Mouse (Mus musculus): Measurements from ENCODE around the gene Atp6v1c2. TPM values are rescaled to one million over a fixed set of nuclear protein-coding genes. Genes with fewer than 3 reads are reported as not detected.

Atp6v1c2 gene
- polyA plus RNA-seq, 1 experiment from 2014 or later: 0.36 TPM

- H3K36me3 ChIP-seq: no peaks in the 10 kb centered on the region
- WGBS: 88% methylated on average over 5 of the region's 5 CpGs
Measured at GRCm38 (mm10) chr12:17316096-17316495, 13.1 kb downstream of the Atp6v1c2 start.

GRCm38 (mm10) chr12:17310852-17311839, 18.0 kb downstream of the Atp6v1c2 start:
- Histone ChIP-seq H3K4me3 (no peak overlapping the region), H3K4me1 (no peaks in the 10 kb centered on the region), H3K27ac (no peak overlapping the region), H3K36me3 (no peaks in the 10 kb centered on the region), H3K9me3 (replicated peaks) (no peaks in the 10 kb centered on the region), H3K27me3 (ENCODE audit: low read depth, poor library complexity, severe bottlenecking) (no peaks in the 10 kb centered on the region)
- 85% methylated on average over 16 of the region's 16 CpGs for WGBS
- DNase-seq (ENCODE audit: low spot score): no peak

More at GRCm38 (mm10) chr12:17316096-17316495, 13.1 kb downstream of the Atp6v1c2 start:
- Histone ChIP-seq H3K27ac (no peak overlapping the region), H3K4me3 (no peak overlapping the region), H3K4me1 (no peaks in the 10 kb centered on the region; the same call in 1 of the 2 replicates), H3K9me3 (replicated peaks) (no peaks in the 10 kb centered on the region), H3K27me3 (ENCODE audit: low read depth, poor library complexity, severe bottlenecking) (no peaks in the 10 kb centered on the region)
- no peak for DNase-seq (ENCODE audit: low spot score)

- H3K36me3 ChIP-seq: no peaks in the 10 kb centered on the region
- 55% methylated on average over 4 of the region's 4 CpGs for WGBS
- H3K27me3 ChIP-seq (ENCODE audit: low read depth, poor library complexity, severe bottlenecking): no peaks in the 10 kb centered on the region
- DNase-seq (ENCODE audit: low spot score): no peak
- no peaks in the 10 kb centered on the region for H3K9me3 ChIP-seq (replicated peaks)
- H3K4me3 ChIP-seq: no peak overlapping the region
- H3K27ac ChIP-seq: no peak overlapping the region
- peaks cover 4% of the 10 kb centered on the region for H3K4me1 ChIP-seq
Measured at GRCm38 (mm10) chr12:17308246-17308645, 20.9 kb downstream of the Atp6v1c2 start.

- Histone ChIP-seq H3K27ac (no peak overlapping the region), H3K4me1 (peaks cover 5% of the 10 kb centered on the region), H3K4me3 (no peak overlapping the region), H3K27me3 (ENCODE audit: low read depth, poor library complexity, severe bottlenecking) (no peaks in the 10 kb centered on the region), H3K36me3 (no peaks in the 10 kb centered on the region), H3K9me3 (replicated peaks) (no peaks in the 10 kb centered on the region)
- DNase-seq (ENCODE audit: low spot score): no peak
- 89% methylated on average over 7 of the region's 7 CpGs for WGBS
Measured at GRCm38 (mm10) chr12:17305445-17305844, 23.7 kb downstream of the Atp6v1c2 start.

DNA sequence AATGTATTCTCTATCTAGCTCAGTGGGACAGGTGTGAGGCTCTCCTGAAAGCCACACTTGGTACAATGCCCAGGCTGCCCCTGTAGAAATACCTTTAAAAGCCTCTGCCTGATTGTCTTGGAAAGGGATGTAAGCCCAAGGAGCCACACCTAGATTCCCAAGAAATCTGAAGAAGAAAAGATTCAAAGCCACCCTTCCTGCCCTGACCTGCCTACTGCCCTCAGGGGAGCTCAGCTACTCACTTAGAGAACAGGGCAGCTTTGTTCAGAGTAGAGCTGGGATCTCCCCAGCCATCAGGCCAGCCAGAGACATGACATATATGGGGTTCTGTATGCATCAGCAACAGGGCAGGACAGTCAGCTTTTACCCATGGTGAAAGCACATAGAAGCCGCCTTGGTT, 29.3 kb downstream of the Atp6v1c2 start:
- WGBS: 96% methylated on average over 1 of the region's 1 CpGs
- no peaks in the 10 kb centered on the region for H3K9me3 ChIP-seq (replicated peaks)
- DNase-seq (ENCODE audit: low spot score): no peak
- no peak overlapping the region for H3K4me3 ChIP-seq
- peaks cover 5% of the 10 kb centered on the region for H3K4me1 ChIP-seq
- H3K36me3 ChIP-seq: no peaks in the 10 kb centered on the region
- H3K27me3 ChIP-seq (ENCODE audit: low read depth, poor library complexity, severe bottlenecking): no peaks in the 10 kb centered on the region
- no peak overlapping the region for H3K27ac ChIP-seq

- DNase-seq (ENCODE audit: low spot score): no peak
- 70% methylated on average over 2 of the region's 2 CpGs for WGBS
- no peak overlapping the region for H3K4me3 ChIP-seq
- H3K36me3 ChIP-seq: no peaks in the 10 kb centered on the region
- no peaks in the 10 kb centered on the region for H3K27me3 ChIP-seq (ENCODE audit: low read depth, poor library complexity, severe bottlenecking)
- no peaks in the 10 kb centered on the region for H3K9me3 ChIP-seq (replicated peaks)
- H3K4me1 ChIP-seq: no peaks in the 10 kb centered on the region
- H3K27ac ChIP-seq: no peak overlapping the region
Measured at GRCm38 (mm10) chr12:17296899-17297298, 32.3 kb downstream of the Atp6v1c2 start.

DNA sequence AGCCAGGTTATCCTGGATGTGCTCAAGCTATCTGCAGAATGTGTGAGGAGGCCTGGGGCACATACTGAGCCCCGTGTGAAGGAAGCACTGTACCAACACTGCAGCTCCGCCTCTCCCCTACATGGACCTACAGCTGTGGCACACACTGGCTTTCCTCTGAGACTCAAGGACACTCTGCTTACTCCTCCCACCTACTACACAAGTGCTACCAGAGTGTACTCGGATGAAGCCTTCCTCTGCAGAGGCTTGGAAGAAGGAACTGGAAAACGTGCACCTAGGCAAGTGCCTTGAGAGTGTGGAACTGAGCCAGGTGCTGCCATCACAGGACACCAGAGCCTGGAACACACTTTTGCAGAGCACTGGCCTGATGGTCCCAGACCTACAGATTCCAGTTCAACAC, 38.6 kb downstream of the Atp6v1c2 start:
- Histone ChIP-seq H3K27ac (no peak overlapping the region), H3K36me3 (peaks cover 15% of the 10 kb centered on the region), H3K4me3 (no peak overlapping the region), H3K27me3 (ENCODE audit: low read depth, poor library complexity, severe bottlenecking) (no peaks in the 10 kb centered on the region), H3K9me3 (replicated peaks) (no peaks in the 10 kb centered on the region), H3K4me1 (no peaks in the 10 kb centered on the region)
- no peak for DNase-seq (ENCODE audit: low spot score)
- WGBS: 77% methylated on average over 4 of the region's 4 CpGs

DNA sequence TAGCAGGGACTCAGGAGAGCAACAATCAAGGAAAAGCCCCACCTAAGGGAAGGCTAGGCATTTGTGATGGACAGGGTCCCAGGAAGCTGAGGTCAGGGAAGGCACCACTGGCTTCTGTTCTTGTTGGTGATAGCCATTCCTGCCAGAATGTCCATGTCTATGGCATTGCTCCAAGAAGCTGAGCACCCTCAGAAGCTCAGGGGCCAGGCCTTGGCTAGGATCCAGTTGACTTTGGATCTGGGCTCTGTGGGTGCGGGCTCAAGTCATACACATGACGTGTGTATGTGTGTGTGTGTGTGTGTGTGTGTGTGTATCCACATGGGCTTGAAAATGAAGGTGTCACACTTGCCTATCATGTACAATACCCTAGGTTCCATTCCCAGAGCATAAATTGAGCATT, 39.2 kb downstream of the Atp6v1c2 start:
- Histone ChIP-seq H3K4me3 (no peak overlapping the region), H3K27ac (no peak overlapping the region)
- WGBS: 88% methylated on average over 2 of the region's 2 CpGs

DNA sequence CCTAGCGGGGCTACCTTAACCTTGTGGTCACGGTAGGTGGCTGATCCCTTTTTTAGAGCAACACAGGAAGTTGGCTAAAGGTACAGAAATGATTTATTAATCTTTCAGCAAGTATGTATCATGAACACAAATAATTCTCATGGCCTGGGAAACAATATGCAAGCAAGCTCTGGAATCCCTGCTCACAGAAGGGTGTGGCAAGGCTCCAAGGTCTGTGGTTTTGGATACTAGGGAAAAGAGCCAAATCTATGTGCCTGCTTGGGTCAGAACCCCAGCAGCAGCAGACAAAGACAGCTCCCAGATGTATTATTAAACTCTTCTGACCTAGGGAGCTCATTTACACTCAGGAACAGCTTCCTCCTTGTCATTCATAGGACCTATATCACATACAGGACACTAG, 40.1 kb downstream of the Atp6v1c2 start:
- Histone ChIP-seq H3K4me1 (no peaks in the 10 kb centered on the region), H3K9me3 (replicated peaks) (no peaks in the 10 kb centered on the region), H3K36me3 (peaks cover 30% of the 10 kb centered on the region), H3K4me3 (no peak overlapping the region), H3K27me3 (ENCODE audit: low read depth, poor library complexity, severe bottlenecking) (no peaks in the 10 kb centered on the region), H3K27ac (no peak overlapping the region)
- 71% methylated on average over 2 of the region's 2 CpGs for WGBS
- DNase-seq (ENCODE audit: low spot score): no peak

More for the DNA sequence above, 39.2 kb downstream of the Atp6v1c2 start:
- H3K36me3 ChIP-seq: peaks cover 21% of the 10 kb centered on the region
- H3K9me3 ChIP-seq (replicated peaks): no peaks in the 10 kb centered on the region
- H3K27me3 ChIP-seq (ENCODE audit: low read depth, poor library complexity, severe bottlenecking): no peaks in the 10 kb centered on the region
- DNase-seq (ENCODE audit: low spot score): no peak
- no peaks in the 10 kb centered on the region for H3K4me1 ChIP-seq

- H3K9me3 ChIP-seq (replicated peaks): no peaks in the 10 kb centered on the region
- H3K27ac ChIP-seq: no peak overlapping the region
- DNase-seq (ENCODE audit: low spot score): no peak
- H3K4me1 ChIP-seq: no peaks in the 10 kb centered on the region
- WGBS: 74% methylated on average over 4 of the region's 4 CpGs
- H3K27me3 ChIP-seq (ENCODE audit: low read depth, poor library complexity, severe bottlenecking): no peaks in the 10 kb centered on the region
- H3K4me3 ChIP-seq: no peak overlapping the region
- H3K36me3 ChIP-seq: peaks cover 35% of the 10 kb centered on the region
Measured at GRCm38 (mm10) chr12:17288496-17288895, 40.7 kb downstream of the Atp6v1c2 start.

DNA sequence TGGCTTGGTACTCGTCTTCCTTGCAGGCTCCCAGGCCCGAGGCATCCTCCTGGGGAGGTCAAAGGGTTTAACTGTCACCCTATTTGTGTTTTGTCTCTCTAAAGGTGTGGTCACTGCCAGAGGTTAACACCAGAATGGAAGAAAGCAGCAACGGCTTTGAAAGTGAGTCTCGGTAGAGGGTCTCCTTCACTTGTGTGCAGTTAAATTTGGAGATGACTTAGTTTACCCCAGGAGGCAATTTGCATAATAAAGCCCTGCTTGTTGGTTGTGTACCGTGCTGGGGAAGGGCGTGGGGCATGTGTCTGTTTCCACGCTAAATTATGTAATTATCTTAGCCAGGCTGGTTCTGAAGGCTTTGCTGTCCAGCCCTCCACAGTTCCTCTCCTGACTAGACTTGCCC, 55.3 kb downstream of the Atp6v1c2 start:
- no peak overlapping the region for H3K27ac ChIP-seq
- H3K4me1 ChIP-seq: peaks cover 4% of the 10 kb centered on the region; the same call in 1 of the 2 replicates
- peaks cover 98% of the 10 kb centered on the region for H3K36me3 ChIP-seq
- DNase-seq (ENCODE audit: low spot score): no peak
- no peak overlapping the region for H3K4me3 ChIP-seq
- H3K9me3 ChIP-seq (replicated peaks): no peaks in the 10 kb centered on the region
- 89% methylated on average over 7 of the region's 7 CpGs for WGBS
- H3K27me3 ChIP-seq (ENCODE audit: low read depth, poor library complexity, severe bottlenecking): no peaks in the 10 kb centered on the region

GRCm38 (mm10) chr12:17271272-17271671, 57.9 kb downstream of the Atp6v1c2 start:
- Histone ChIP-seq H3K9me3 (replicated peaks) (no peaks in the 10 kb centered on the region), H3K4me3 (no peak overlapping the region), H3K27me3 (ENCODE audit: low read depth, poor library complexity, severe bottlenecking) (no peaks in the 10 kb centered on the region), H3K4me1 (peaks cover 16% of the 10 kb centered on the region), H3K36me3 (peaks cover 81% of the 10 kb centered on the region), H3K27ac (no peak overlapping the region)
- no peak for DNase-seq (ENCODE audit: low spot score)
- WGBS: 77% methylated on average over 1 of the region's 1 CpGs

GRCm38 (mm10) chr12:17267316-17267715, 61.8 kb downstream of the Atp6v1c2 start:
- WGBS: 23% methylated on average over 4 of the region's 4 CpGs
- no peaks in the 10 kb centered on the region for H3K9me3 ChIP-seq (replicated peaks)
- peaks cover 16% of the 10 kb centered on the region for H3K4me1 ChIP-seq
- peak overlapping the region; percentile 93 for H3K4me3 ChIP-seq
- H3K36me3 ChIP-seq: peaks cover 42% of the 10 kb centered on the region
- no peaks in the 10 kb centered on the region for H3K27me3 ChIP-seq (ENCODE audit: low read depth, poor library complexity, severe bottlenecking)
- DNase-seq (ENCODE audit: low spot score): no peak
- H3K27ac ChIP-seq: peak overlapping the region; percentile 92
